Mouse (Mus musculus) R1 (cell line): Measurements from ENCODE around the gene Pla1a.

Source experiments
- DNase-seq: peaks from one replicate; pipeline ENCODE4 v3.0.0-alpha.2; 2018; ENCODE audit warnings: low read depth, low spot score

Pla1a gene

GRCm38 (mm10) chr16:38389284-38389893 lies 43.6 kb downstream of the Pla1a start:
- no peak for DNase-seq

GRCm38 (mm10) chr16:38388757-38389156 lies 44.2 kb downstream of the Pla1a start:
- DNase-seq, result no peak

GRCm38 (mm10) chr16:38387389-38387788 lies 45.6 kb downstream of the Pla1a start:
- DNase-seq, result no peak

GRCm38 (mm10) chr16:38385700-38386099 lies 47.2 kb downstream of the Pla1a start:
- DNase-seq, result no peak

GRCm38 (mm10) chr16:38385184-38385634 lies 47.7 kb downstream of the Pla1a start:
- DNase-seq, result no peak

- DNase-seq, result no peak
Observed at GRCm38 (mm10) chr16:38383683-38384082, 49.3 kb downstream of the Pla1a start.

GRCm38 (mm10) chr16:38379926-38380325 lies 53.0 kb downstream of the Pla1a start:
- DNase-seq, result no peak

GRCm38 (mm10) chr16:38379493-38379892 lies 53.5 kb downstream of the Pla1a start:
- no peak for DNase-seq

GRCm38 (mm10) chr16:38379088-38379487 lies 53.9 kb downstream of the Pla1a start:
- no peak for DNase-seq

- DNase-seq, result no peak
Observed at GRCm38 (mm10) chr16:38378591-38378990, 54.4 kb downstream of the Pla1a start.

- no peak for DNase-seq
Observed at GRCm38 (mm10) chr16:38377546-38377945, 55.4 kb downstream of the Pla1a start.

- no peak for DNase-seq
Observed at GRCm38 (mm10) chr16:38376841-38377249, 56.1 kb downstream of the Pla1a start.

- peak; percentile 56 for DNase-seq
Observed at GRCm38 (mm10) chr16:38376163-38376840, 56.6 kb downstream of the Pla1a start.

GRCm38 (mm10) chr16:38375182-38375581 lies 57.8 kb downstream of the Pla1a start:
- no peak for DNase-seq

- DNase-seq, result peak; percentile 85
Observed at GRCm38 (mm10) chr16:38374379-38375140, 58.4 kb downstream of the Pla1a start.

GRCm38 (mm10) chr16:38373941-38374340 lies 59.0 kb downstream of the Pla1a start:
- peak; percentile 33 for DNase-seq

GRCm38 (mm10) chr16:38373439-38373838 lies 59.5 kb downstream of the Pla1a start:
- peak; percentile 21 for DNase-seq

- DNase-seq, result no peak
Observed at GRCm38 (mm10) chr16:38372876-38373275, 60.1 kb downstream of the Pla1a start.

GRCm38 (mm10) chr16:38371705-38372296 lies 61.1 kb downstream of the Pla1a start:
- DNase-seq, result no peak

GRCm38 (mm10) chr16:38370633-38371374 lies 62.1 kb downstream of the Pla1a start:
- no peak for DNase-seq

- DNase-seq, result no peak
Observed at GRCm38 (mm10) chr16:38369992-38370484, 62.9 kb downstream of the Pla1a start.
